Mouse (Mus musculus): ENCODE results near the gene Rb1. TPM values are rescaled to one million over a fixed set of nuclear protein-coding genes. Genes with fewer than 3 reads are reported as not detected.
A peak's percentile ranks its signal among the peaks of the same experiment; 100 is the strongest.

Gene Rb1
- polyA plus RNA-seq, 1 experiment from 2014 or later, result 15.1 TPM

GRCm38 (mm10) chr14:73293616-73294015, 32.0 kb downstream of the Rb1 start:
- H3K27me3 ChIP-seq (replicated peaks; ENCODE audit: control insufficient read depth, insufficient read depth, low read length), result no peaks in the 10 kb centered on the region
- WGBS, result 81% methylated on average over 2 of the region's 2 CpGs
- H3K4me1 ChIP-seq (replicated peaks; ENCODE audit: control insufficient read depth, insufficient read depth, low read length), result no peaks in the 10 kb centered on the region
- H3K27ac ChIP-seq (ENCODE audit: low read depth, low read length), result no peak overlapping the region
- H3K36me3 ChIP-seq (ENCODE audit: control insufficient read depth, insufficient read depth), result peaks cover 3% of the 10 kb centered on the region
- no peak overlapping the region for H3K4me3 ChIP-seq (ENCODE audit: low read depth, low read length)
- ATAC-seq, result no peak
- H3K9ac ChIP-seq (ENCODE audit: low read depth, low read length), result no peak overlapping the region
- no peaks in the 10 kb centered on the region for H3K9me3 ChIP-seq (ENCODE audit: control insufficient read depth)
- TF ChIP-seq CTCF (IDR thresholded peaks at IDR 0.05; ENCODE audit: low read depth), result no peak
- H3K4me2 ChIP-seq (replicated peaks; ENCODE audit: low read depth), result no peak overlapping the region

GRCm38 (mm10) chr14:73292434-73292833, 33.2 kb downstream of the Rb1 start:
- TF ChIP-seq CTCF (IDR thresholded peaks at IDR 0.05; ENCODE audit: low read depth), result no peak
- no peaks in the 10 kb centered on the region for H3K9me3 ChIP-seq (ENCODE audit: control insufficient read depth)
- no peak overlapping the region for H3K4me2 ChIP-seq (replicated peaks; ENCODE audit: low read depth)
- H3K36me3 ChIP-seq (ENCODE audit: control insufficient read depth, insufficient read depth), result peaks cover 4% of the 10 kb centered on the region
- 53% methylated on average over 1 of the region's 1 CpGs for WGBS
- H3K4me3 ChIP-seq (ENCODE audit: low read depth, low read length), result no peak overlapping the region
- H3K4me1 ChIP-seq (replicated peaks; ENCODE audit: control insufficient read depth, insufficient read depth, low read length), result no peaks in the 10 kb centered on the region
- ATAC-seq, result no peak
- H3K27ac ChIP-seq (ENCODE audit: low read depth, low read length), result no peak overlapping the region
- no peaks in the 10 kb centered on the region for H3K27me3 ChIP-seq (replicated peaks; ENCODE audit: control insufficient read depth, insufficient read depth, low read length)
- H3K9ac ChIP-seq (ENCODE audit: low read depth, low read length), result no peak overlapping the region

DNA sequence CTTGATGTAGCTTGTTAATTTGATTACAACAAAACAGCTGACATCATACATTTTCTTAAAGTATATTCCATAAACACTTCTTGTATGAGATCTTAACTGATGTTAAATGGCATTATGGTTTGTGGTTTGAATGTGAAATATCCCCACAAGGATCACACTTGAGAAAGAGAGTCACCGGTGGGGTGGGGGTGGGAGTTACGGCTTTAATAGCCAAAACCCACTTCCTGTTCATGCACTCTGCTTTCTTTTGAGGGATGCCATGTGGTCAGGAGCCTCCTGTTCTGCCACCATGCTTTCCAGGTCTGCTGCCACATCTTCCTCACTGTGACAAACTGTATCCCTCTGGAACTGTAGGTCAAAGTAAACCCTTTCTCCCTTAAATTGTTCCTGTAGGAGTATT, 35.7 kb downstream of the Rb1 start:
- H3K27me3 ChIP-seq (replicated peaks; ENCODE audit: control insufficient read depth, insufficient read depth, low read length), result no peaks in the 10 kb centered on the region
- TF ChIP-seq CTCF (IDR thresholded peaks at IDR 0.05; ENCODE audit: low read depth), result no peak
- peaks cover 4% of the 10 kb centered on the region for H3K36me3 ChIP-seq (ENCODE audit: control insufficient read depth, insufficient read depth)
- H3K4me1 ChIP-seq (replicated peaks; ENCODE audit: control insufficient read depth, insufficient read depth, low read length), result no peaks in the 10 kb centered on the region
- H3K4me2 ChIP-seq (replicated peaks; ENCODE audit: low read depth), result no peak overlapping the region
- no peak overlapping the region for H3K4me3 ChIP-seq (ENCODE audit: low read depth, low read length)
- H3K27ac ChIP-seq (ENCODE audit: low read depth, low read length), result no peak overlapping the region
- no peak overlapping the region for H3K9ac ChIP-seq (ENCODE audit: low read depth, low read length)
- no peak for ATAC-seq
- H3K9me3 ChIP-seq (ENCODE audit: control insufficient read depth), result no peaks in the 10 kb centered on the region
- WGBS, result 84% methylated on average over 2 of the region's 2 CpGs

DNA sequence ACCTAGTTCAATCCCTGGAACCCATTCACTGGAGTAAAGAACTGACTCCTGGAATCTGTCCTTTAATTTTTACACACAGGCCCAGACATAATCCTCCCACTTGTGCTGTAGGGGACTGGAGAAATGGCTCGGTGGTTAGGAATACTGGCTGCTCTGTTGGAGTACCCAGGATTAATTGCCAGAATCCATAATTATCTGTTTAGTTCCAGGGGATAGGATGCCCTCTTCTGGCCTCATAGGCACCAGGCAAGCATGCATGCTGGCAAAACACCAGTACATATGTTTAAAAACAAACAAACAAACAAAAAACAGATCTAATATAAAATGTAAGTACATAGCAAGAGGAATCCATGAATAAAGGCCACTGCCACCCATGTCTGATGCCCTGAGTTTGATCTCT, 44.6 kb downstream of the Rb1 start:
- Histone ChIP-seq H3K27ac (ENCODE audit: low read depth, low read length) (no peak overlapping the region), H3K9me3 (ENCODE audit: control insufficient read depth) (no peaks in the 10 kb centered on the region), H3K4me3 (ENCODE audit: low read depth, low read length) (no peak overlapping the region), H3K9ac (ENCODE audit: low read depth, low read length) (no peak overlapping the region), H3K27me3 (replicated peaks; ENCODE audit: control insufficient read depth, insufficient read depth, low read length) (no peaks in the 10 kb centered on the region), H3K4me1 (replicated peaks; ENCODE audit: control insufficient read depth, insufficient read depth, low read length) (no peaks in the 10 kb centered on the region), H3K36me3 (ENCODE audit: control insufficient read depth, insufficient read depth) (peaks cover 8% of the 10 kb centered on the region; the same call in 1 of the 2 replicates), H3K4me2 (replicated peaks; ENCODE audit: low read depth) (no peak overlapping the region)
- peak; percentile 69 for TF ChIP-seq CTCF (IDR thresholded peaks at IDR 0.05; ENCODE audit: low read depth)
- ATAC-seq, result no peak
- 16% methylated on average over 1 of the region's 1 CpGs for WGBS

GRCm38 (mm10) chr14:73279096-73279495, 46.5 kb downstream of the Rb1 start:
- Histone ChIP-seq H3K36me3 (ENCODE audit: control insufficient read depth, insufficient read depth) (peaks cover 8% of the 10 kb centered on the region; the same call in 1 of the 2 replicates), H3K27me3 (replicated peaks; ENCODE audit: control insufficient read depth, insufficient read depth, low read length) (no peaks in the 10 kb centered on the region), H3K9me3 (ENCODE audit: control insufficient read depth) (no peaks in the 10 kb centered on the region), H3K4me3 (ENCODE audit: low read depth, low read length) (no peak overlapping the region), H3K9ac (ENCODE audit: low read depth, low read length) (no peak overlapping the region), H3K4me1 (replicated peaks; ENCODE audit: control insufficient read depth, insufficient read depth, low read length) (no peaks in the 10 kb centered on the region), H3K4me2 (replicated peaks; ENCODE audit: low read depth) (no peak overlapping the region), H3K27ac (ENCODE audit: low read depth, low read length) (no peak overlapping the region)
- no peak for ATAC-seq
- TF ChIP-seq CTCF (IDR thresholded peaks at IDR 0.05; ENCODE audit: low read depth), result no peak
- 87% methylated on average over 6 of the region's 6 CpGs for WGBS

GRCm38 (mm10) chr14:73271807-73272206, 53.8 kb downstream of the Rb1 start:
- no peak overlapping the region for H3K27ac ChIP-seq (ENCODE audit: low read depth, low read length)
- no peaks in the 10 kb centered on the region for H3K9me3 ChIP-seq (ENCODE audit: control insufficient read depth)
- no peak for TF ChIP-seq CTCF (IDR thresholded peaks at IDR 0.05; ENCODE audit: low read depth)
- H3K36me3 ChIP-seq (ENCODE audit: control insufficient read depth, insufficient read depth), result 0 out of 2 replicates have a peak, but pooled peaks cover 3% of the 10 kb centered on the region
- H3K27me3 ChIP-seq (replicated peaks; ENCODE audit: control insufficient read depth, insufficient read depth, low read length), result no peaks in the 10 kb centered on the region
- H3K9ac ChIP-seq (ENCODE audit: low read depth, low read length), result no peak overlapping the region
- no peak overlapping the region for H3K4me3 ChIP-seq (ENCODE audit: low read depth, low read length)
- H3K4me2 ChIP-seq (replicated peaks; ENCODE audit: low read depth), result no peak overlapping the region
- no peak for ATAC-seq
- no peaks in the 10 kb centered on the region for H3K4me1 ChIP-seq (replicated peaks; ENCODE audit: control insufficient read depth, insufficient read depth, low read length)
- whole genome bisulfite sequencing, result 86% methylated on average over 5 of the region's 5 CpGs

GRCm38 (mm10) chr14:73266166-73266565, 59.5 kb downstream of the Rb1 start:
- Histone ChIP-seq H3K4me2 (replicated peaks; ENCODE audit: low read depth) (no peak overlapping the region), H3K4me1 (replicated peaks; ENCODE audit: control insufficient read depth, insufficient read depth, low read length) (no peaks in the 10 kb centered on the region), H3K4me3 (ENCODE audit: low read depth, low read length) (no peak overlapping the region), H3K27ac (ENCODE audit: low read depth, low read length) (no peak overlapping the region), H3K9ac (ENCODE audit: low read depth, low read length) (no peak overlapping the region), H3K9me3 (ENCODE audit: control insufficient read depth) (no peaks in the 10 kb centered on the region), H3K27me3 (replicated peaks; ENCODE audit: control insufficient read depth, insufficient read depth, low read length) (no peaks in the 10 kb centered on the region), H3K36me3 (ENCODE audit: control insufficient read depth, insufficient read depth) (peaks cover 14% of the 10 kb centered on the region; the same call in 1 of the 2 replicates)
- 86% methylated on average over 3 of the region's 3 CpGs for WGBS
- ATAC-seq, result no peak
- peak; percentile 54 for TF ChIP-seq CTCF (IDR thresholded peaks at IDR 0.05; ENCODE audit: low read depth)
